Mouse (Mus musculus) adipocyte (in vitro differentiated cells): ENCODE measurements around the gene Gm10428.

ENCODE experiments used
- DNase-seq: peaks from one replicate; pipeline ENCODE4 v3.0.0-alpha.2; 2016; ENCODE audit warnings: low spot score

The Gm10428 gene

GRCm38 (mm10) chr11:62788935-62789616 is 36.2 kb downstream of the Gm10428 start, which contains the start of gene Zfp286:
TSS of gene Zfp286 (minus strand) at chr11:62789462.
- DNase-seq: peak; percentile 22

- DNase-seq: no peak
These were observed 36.7 kb downstream of the Gm10428 start for GRCm38 (mm10) chr11:62789617-62789936.
